Mouse (Mus musculus) heart, postnatal 4 days (tissue): ENCODE measurements around the gene Spock2. TPM values are rescaled to one million over a fixed set of nuclear protein-coding genes. Genes with fewer than 3 reads are reported as not detected.
"Not testable (repeated sequence)": the region's sequence is repeated elsewhere in the genome, so short reads cannot be mapped to it uniquely, and the experiment has no call there.

Source experiments
- DNase-seq: peaks from one replicate; pipeline ENCODE4 v3.0.0; 2021
- microRNA-seq, 2 experiments: library from miRNA; unstranded; fragments of <30 nt; microRNA quantifications; one replicate each; pipeline ENCODE4 v1.2.0; 2021 to 2022
- total RNA-seq, 2 experiments: library from RNA; stranded (reverse); gene quantifications; 2 replicates each; pipeline ENCODE4 v1.2.3; 2021

Gene Spock2
- total RNA-seq, 2 experiments from 2014 or later = 6.5 to 8.5 TPM

GRCm38 (mm10) chr10:60148087-60148486, 42.1 kb downstream of the Spock2 start:
- DNase-seq = peak; percentile 87

DNA sequence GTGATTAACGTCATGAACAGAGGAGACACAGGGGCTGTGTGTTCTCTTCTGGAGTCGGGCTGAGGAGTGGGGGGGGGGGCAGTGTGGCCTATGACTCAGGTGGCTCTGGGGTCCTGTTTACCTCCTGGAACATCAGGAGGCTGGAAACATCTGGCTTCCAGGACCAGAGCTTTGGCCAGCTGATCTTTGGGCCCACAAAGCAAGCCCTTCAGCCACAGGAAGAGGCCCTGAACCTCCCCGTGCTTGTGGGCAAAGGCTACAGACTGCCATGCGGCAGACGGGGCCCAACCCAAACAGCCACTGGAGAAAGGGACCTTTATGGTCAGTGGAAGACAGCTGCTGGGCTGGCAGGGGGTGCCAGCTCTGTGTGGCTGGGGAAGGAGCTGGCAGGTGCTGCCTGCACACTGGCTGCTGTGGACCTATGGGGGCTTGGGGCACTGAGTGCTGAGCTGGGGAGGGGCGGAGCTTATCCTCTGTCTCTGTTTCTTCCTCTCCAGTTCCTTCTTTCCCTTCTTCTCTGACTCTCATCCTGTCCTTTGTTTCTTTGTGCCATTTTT, 45.2 kb downstream of the Spock2 start:
- DNase-seq = no peak

- no peak for DNase-seq
These were observed 50.0 kb downstream of the Spock2 start for GRCm38 (mm10) chr10:60156016-60156415.

- no peak for DNase-seq
These were observed 52.1 kb downstream of the Spock2 start for GRCm38 (mm10) chr10:60158144-60158543.

- not testable (repeated sequence) for DNase-seq
These were observed 55.4 kb downstream of the Spock2 start for GRCm38 (mm10) chr10:60161397-60161796.

DNA sequence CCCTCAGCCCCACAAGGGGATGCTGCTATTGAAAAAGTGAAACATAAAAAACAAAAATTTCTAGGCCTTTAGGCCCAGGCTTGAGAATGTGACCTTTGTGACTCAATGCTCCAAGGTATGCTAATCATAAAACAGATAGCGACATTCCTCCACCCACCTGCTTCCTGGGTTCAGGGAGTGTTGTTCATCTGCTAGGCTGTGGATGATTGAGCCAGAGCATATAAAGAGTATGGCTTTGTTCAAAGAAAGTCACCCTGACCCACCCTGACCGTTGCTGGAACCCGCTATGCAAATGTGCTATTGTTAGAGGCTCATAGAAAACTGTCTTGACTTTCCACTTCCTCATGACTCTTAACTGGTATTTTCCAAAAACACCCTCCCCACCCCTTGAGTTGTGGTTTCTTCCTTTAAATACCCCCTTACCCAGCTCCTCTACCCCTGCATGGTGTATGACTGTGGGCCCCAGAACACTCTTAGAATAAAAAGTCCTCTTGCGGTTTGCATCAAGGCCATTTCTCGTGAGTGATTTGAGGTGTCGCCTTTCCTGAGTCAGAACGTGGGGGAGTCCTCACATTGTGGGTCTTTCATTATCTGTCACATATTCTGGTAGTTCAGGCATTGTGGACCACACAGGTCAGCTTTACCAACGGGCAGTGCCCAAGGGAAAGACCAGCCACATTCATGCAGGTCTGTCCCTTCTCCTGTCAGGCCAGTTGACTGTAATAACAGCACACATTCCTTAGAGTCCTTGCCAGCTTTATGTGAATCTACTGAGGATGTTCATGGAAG, 56.4 kb downstream of the Spock2 start:
- DNase-seq = not testable (repeated sequence)

DNA sequence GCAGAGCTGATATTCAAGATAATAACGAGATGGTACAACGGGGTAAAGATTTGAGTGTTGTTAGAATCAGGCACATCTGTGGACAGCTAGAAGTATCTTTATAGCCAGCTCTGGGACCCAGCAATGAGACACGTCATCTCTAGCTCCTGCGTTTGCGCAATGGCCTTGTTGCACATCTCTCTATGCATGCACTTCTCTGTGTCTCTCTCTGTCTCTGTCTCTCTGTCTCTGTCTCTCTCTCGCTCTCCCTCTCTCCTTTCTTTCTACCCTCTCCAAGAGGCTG, 56.9 kb downstream of the Spock2 start:
- no peak for DNase-seq

DNA sequence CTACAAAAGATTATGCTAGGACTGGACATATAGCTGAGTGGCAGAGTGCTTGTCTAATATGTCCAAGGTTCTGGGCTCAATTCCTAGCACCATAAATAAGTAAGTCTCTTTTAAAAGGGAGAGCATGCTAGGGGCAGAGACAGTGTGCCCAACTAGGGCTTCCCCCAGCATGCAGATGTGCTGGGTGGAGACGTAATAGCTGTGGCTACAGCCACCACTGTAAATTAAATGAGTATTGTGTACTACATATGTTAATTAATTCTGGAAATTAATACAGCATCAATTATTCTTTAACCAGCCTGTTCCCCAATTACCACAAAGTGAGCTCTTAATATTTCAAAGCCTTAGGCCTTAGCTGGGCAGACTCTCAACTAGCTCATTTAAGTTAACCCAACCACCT, 58.9 kb downstream of the Spock2 start:
- no peak for DNase-seq

DNA sequence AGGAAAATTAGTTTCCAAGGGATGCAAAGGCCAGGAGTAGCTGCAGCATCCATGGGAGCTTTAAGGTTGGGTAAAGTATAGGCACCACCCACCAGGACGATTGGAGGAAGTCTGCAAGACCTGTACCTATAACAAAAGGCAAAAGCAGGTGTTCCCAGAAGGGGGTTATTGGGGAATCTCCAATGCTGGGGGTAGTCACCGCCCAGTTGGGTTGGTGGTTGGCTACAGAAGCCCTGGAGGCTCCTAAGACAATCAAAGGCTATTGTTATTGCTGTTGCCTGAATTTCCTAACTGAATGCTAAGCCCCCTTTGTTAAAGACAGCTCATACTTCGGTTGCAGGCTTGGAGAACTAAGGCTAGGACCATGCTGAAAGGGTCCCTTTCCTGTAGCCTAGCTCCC, 60.0 kb downstream of the Spock2 start:
- DNase-seq = no peak

DNA sequence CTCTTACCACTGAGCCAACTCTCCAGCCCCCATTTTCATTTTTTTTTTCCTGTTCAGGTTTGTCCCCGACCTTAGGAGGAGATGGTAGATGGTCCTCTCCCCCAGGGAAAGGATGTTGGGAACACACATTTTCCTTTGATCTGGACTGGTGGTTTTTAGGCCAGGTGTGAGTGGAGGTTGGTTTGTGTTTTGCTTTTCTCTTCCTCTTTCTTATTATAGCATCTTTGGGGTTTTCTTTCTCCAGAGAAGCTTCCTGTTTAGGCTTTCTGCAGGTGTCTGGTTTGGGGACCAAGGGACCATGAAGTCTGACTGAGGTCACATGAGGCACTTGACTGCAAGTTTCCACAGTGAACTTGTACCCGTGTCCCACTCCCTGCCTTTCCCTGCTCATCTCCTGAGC, 62.3 kb downstream of the Spock2 start:
- DNase-seq = no peak

GRCm38 (mm10) chr10:60168960-60169359, 62.9 kb downstream of the Spock2 start:
- DNase-seq = no peak

GRCm38 (mm10) chr10:60170326-60171089, 64.5 kb downstream of the Spock2 start:
- no peak for DNase-seq

- no peak for DNase-seq
These were observed 65.3 kb downstream of the Spock2 start for GRCm38 (mm10) chr10:60171368-60171767.

- no peak for DNase-seq
These were observed 66.3 kb downstream of the Spock2 start for GRCm38 (mm10) chr10:60172306-60172705.

DNA sequence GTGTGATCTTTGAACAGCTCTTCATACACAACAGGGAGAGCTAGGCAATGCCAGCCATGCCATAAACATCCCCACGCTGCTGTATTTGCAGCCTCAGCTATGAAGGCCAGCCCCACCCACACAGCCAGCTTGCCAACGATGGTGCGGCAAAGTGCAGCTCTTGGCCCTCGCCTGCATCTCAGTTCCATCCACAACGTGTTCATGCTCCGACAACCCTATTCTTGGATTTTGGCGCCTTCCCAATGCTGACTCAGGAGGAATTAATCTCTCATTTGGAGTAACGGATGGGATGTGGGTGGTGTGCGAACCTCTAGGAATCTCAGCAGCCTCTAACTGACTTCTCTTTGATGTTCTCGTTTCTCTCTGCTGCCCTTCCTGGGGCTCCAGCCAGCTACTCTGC, 67.0 kb downstream of the Spock2 start:
- DNase-seq = peak; percentile 75

GRCm38 (mm10) chr10:60174506-60174905, 68.5 kb downstream of the Spock2 start:
- DNase-seq = no peak

- DNase-seq = not testable (repeated sequence)
These were observed 69.3 kb downstream of the Spock2 start for GRCm38 (mm10) chr10:60175306-60175705.

Small RNA genes within 50 kb of the gene (microRNA-seq; reads per million reads assigned to microRNA genes)
- gene Mir6906 = 0 reads per million in 2 experiments

Other genes starting within 250 kb of the Spock2 start
- gene Dnajb12, start 226.7 kb upstream of the Spock2 start, total RNA-seq = 10 to 100 TPM; 39.6 to 41.1 TPM
- gene Ddit4, start 154.4 kb upstream of the Spock2 start, total RNA-seq = 10 to 100 TPM; 31.4 to 36.9 TPM
- 10 to 100 TPM; 20.2 to 22.0 TPM for gene Ascc1, start 103.4 kb upstream of the Spock2 start, total RNA-seq
- gene Anapc16, start 103.1 kb upstream of the Spock2 start, total RNA-seq = 10 to 100 TPM; 70.5 to 73.5 TPM
- gene Chst3, start 113.0 kb downstream of the Spock2 start, total RNA-seq = 1 to 10 TPM; 1.6 to 2.4 TPM
- 100 to 1,000 TPM; 554 to 566 TPM for gene Psap, start 171.4 kb downstream of the Spock2 start, total RNA-seq
- 10 to 100 TPM; 11.1 to 15.0 TPM for gene Vsir, start 240.6 kb downstream of the Spock2 start, total RNA-seq